Mouse (Mus musculus): Measurements from ENCODE around the gene Ski.

DNA sequence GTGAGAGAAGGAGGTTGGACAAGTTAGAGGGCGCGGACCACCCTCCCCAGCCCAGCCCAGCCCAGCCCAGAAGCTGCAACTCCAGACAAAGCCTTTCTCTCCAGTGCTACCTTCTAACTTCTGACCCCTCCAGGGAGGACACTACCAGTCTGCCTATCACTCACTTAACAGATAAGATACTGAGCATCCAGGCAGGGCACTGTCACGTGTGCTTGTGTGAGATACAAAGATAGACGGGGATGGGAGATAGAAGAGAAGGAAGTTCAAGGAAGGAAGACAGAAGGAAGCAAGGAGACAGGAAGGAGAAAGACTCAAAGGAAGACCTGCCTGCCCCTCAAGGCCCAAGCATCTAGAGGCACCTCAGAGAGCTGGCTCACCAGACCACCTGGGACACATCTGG is 73.9 kb downstream of the Ski start:
- TF ChIP-seq CTCF (IDR thresholded peaks at IDR 0.05; ENCODE audit: low read depth) (no peak), EP300 (IDR thresholded peaks at IDR 0.05; ENCODE audit: low read depth) (no peak)
